Mouse (Mus musculus): ENCODE results near the gene Prkcq. TPM values are rescaled to one million over a fixed set of nuclear protein-coding genes. Genes with fewer than 3 reads are reported as not detected.

The Prkcq gene
- polyA plus RNA-seq, 1 experiment, result 180 TPM

DNA sequence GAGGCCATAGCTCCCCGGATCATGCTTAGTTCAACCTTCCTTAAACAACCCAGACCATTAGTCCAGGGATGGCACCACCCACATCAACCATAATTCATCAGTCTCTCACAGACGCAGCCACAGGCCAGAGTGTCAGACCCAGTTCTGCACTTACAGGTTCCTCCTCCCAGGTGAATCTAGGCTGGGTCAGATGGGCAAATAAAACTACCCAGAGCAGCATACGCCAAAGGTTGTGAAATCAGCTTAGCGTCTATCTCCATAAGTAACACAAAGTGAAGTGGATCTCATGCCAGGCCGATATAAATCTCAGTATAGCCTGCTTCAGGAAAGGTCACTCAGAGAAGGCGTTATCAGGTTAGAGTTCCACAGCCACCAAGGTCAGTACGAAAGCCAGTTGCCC lies 126.9 kb downstream of the Prkcq start:
- TF ChIP-seq CTCF (IDR thresholded peaks at IDR 0.05; ENCODE audit: control insufficient read depth, insufficient read depth, insufficient replicate concordance, low read depth, low read length) (no peak), POLR2A (IDR thresholded peaks at IDR 0.05; ENCODE audit: control insufficient read depth, low read depth, low read length) (no peak)
- H3K27ac ChIP-seq (ENCODE audit: control insufficient read depth, insufficient read depth, low read depth, low read length), result no peak overlapping the region

DNA sequence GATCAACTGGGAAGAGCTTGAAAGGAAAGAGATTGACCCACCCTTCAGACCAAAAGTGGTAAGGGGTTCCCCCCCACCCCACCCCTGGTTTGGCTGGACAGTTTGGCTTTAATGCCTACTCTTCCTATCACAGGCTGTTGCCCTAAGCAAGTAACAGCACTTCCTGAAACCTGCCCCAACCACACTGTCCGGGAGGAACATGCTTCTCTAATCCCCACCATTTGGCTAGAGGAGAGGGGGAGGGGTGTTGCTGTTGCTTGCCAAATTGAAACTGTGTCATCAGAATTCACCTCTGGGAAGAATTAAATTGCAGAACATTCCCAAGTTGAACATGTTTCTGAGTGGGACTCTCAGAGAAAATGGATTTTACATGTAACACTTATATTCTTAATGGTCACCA lies 127.5 kb downstream of the Prkcq start:
- Histone ChIP-seq H3K4me1 (ENCODE audit: control insufficient read depth, insufficient read depth, low read length) (no peaks in the 10 kb centered on the region), H3K27me3 (ENCODE audit: control insufficient read depth, insufficient read depth, low read length) (no peaks in the 10 kb centered on the region), H3K4me3 (ENCODE audit: control insufficient read depth, low read depth, low read length) (no peak overlapping the region), H3K36me3 (ENCODE audit: control insufficient read depth, insufficient read depth, low read length) (no peaks in the 10 kb centered on the region), H3K27ac (ENCODE audit: control insufficient read depth, insufficient read depth, low read depth, low read length) (no peak overlapping the region)
- TF ChIP-seq POLR2A (IDR thresholded peaks at IDR 0.05; ENCODE audit: control insufficient read depth, low read depth, low read length), result no peak
- TF ChIP-seq CTCF (IDR thresholded peaks at IDR 0.05; ENCODE audit: control insufficient read depth, insufficient read depth, insufficient replicate concordance, low read depth, low read length), result no peak

More for the DNA sequence above, 126.9 kb downstream of the Prkcq start:
- no peaks in the 10 kb centered on the region for H3K27me3 ChIP-seq (ENCODE audit: control insufficient read depth, insufficient read depth, low read length)
- no peak overlapping the region for H3K4me3 ChIP-seq (ENCODE audit: control insufficient read depth, low read depth, low read length)
- no peaks in the 10 kb centered on the region for H3K4me1 ChIP-seq (ENCODE audit: control insufficient read depth, insufficient read depth, low read length)
- no peaks in the 10 kb centered on the region for H3K36me3 ChIP-seq (ENCODE audit: control insufficient read depth, insufficient read depth, low read length)

DNA sequence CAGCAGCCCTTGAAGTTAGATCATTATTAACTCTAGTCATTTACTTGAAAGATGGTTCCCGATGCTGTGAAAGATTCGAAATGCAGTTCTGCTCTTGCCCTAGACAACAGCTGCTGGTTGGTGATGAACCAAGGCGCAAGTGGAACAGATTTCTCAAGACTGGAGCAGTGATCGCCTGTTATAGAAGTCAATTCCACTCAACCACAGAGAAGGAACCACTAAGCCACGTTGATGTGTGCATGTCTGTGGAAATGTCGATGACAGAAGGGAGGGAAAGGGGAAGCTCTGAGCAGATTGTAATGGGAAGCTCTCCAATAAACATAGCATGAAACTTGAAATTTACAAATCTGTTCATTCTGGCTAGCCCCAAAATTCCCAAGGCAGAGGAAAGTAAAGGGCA lies 128.5 kb downstream of the Prkcq start:
- Histone ChIP-seq H3K36me3 (ENCODE audit: control insufficient read depth, insufficient read depth, low read length) (no peaks in the 10 kb centered on the region), H3K4me3 (ENCODE audit: control insufficient read depth, low read depth, low read length) (no peak overlapping the region), H3K4me1 (ENCODE audit: control insufficient read depth, insufficient read depth, low read length) (no peaks in the 10 kb centered on the region), H3K27ac (ENCODE audit: control insufficient read depth, insufficient read depth, low read depth, low read length) (no peak overlapping the region), H3K27me3 (ENCODE audit: control insufficient read depth, insufficient read depth, low read length) (no peaks in the 10 kb centered on the region)
- TF ChIP-seq CTCF (IDR thresholded peaks at IDR 0.05; ENCODE audit: control insufficient read depth, insufficient read depth, insufficient replicate concordance, low read depth, low read length) (no peak), POLR2A (IDR thresholded peaks at IDR 0.05; ENCODE audit: control insufficient read depth, low read depth, low read length) (no peak)

DNA sequence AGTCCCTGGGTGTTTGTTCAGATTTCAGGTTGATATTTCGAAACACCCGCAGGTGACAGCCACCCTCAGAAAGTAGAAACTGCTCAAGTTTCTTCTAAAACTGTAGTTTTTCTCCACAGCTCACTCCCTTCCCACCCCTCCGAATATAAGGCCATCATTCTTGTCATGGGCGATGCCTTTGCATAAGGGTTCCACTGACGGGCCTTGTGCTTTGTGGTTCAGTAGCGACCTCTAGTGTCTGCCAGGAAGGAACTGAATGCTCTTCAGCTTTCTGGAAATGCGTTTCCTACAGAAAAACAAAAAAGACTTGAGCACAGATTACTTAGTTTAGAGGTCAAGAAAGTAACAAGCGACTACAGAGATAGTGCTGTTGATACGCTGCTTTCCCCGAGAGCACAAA lies 148.3 kb downstream of the Prkcq start:
- H3K4me3 ChIP-seq (ENCODE audit: control insufficient read depth, low read depth, low read length), result no peak overlapping the region
- H3K4me1 ChIP-seq (ENCODE audit: control insufficient read depth, insufficient read depth, low read length), result no peaks in the 10 kb centered on the region
- no peak for TF ChIP-seq POLR2A (IDR thresholded peaks at IDR 0.05; ENCODE audit: control insufficient read depth, low read depth, low read length)
- TF ChIP-seq CTCF (IDR thresholded peaks at IDR 0.05; ENCODE audit: control insufficient read depth, insufficient read depth, insufficient replicate concordance, low read depth, low read length), result peak; percentile 33; the same call in 1 of the 2 replicates
- H3K36me3 ChIP-seq (ENCODE audit: control insufficient read depth, insufficient read depth, low read length), result no peaks in the 10 kb centered on the region
- H3K27me3 ChIP-seq (ENCODE audit: control insufficient read depth, insufficient read depth, low read length), result no peaks in the 10 kb centered on the region
- no peak overlapping the region for H3K27ac ChIP-seq (ENCODE audit: control insufficient read depth, insufficient read depth, low read depth, low read length)

DNA sequence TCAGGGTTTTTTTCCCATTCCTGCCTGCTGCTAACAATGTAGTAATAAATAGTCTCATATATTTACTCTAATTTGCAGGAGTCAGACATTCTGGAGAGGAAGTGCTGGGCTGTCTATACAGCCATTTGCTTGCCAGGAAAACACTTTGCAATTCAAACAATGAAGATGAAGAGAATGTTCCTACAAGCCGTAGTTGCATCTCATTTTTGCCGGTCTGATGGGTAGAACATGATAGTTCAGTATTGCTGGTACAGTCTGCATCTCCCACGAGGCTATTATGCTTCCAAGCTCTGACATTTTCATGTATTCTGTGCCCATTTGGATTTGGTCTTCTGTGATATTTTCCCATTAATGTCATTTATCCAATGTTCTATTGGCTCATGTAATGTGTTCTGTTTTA lies 150.5 kb downstream of the Prkcq start:
- Histone ChIP-seq H3K27ac (ENCODE audit: control insufficient read depth, insufficient read depth, low read depth, low read length) (no peak overlapping the region), H3K36me3 (ENCODE audit: control insufficient read depth, insufficient read depth, low read length) (no peaks in the 10 kb centered on the region), H3K4me3 (ENCODE audit: control insufficient read depth, low read depth, low read length) (no peak overlapping the region), H3K27me3 (ENCODE audit: control insufficient read depth, insufficient read depth, low read length) (no peaks in the 10 kb centered on the region), H3K4me1 (ENCODE audit: control insufficient read depth, insufficient read depth, low read length) (no peaks in the 10 kb centered on the region)
- no peak for TF ChIP-seq CTCF (IDR thresholded peaks at IDR 0.05; ENCODE audit: control insufficient read depth, insufficient read depth, insufficient replicate concordance, low read depth, low read length)
- no peak for TF ChIP-seq POLR2A (IDR thresholded peaks at IDR 0.05; ENCODE audit: control insufficient read depth, low read depth, low read length)

DNA sequence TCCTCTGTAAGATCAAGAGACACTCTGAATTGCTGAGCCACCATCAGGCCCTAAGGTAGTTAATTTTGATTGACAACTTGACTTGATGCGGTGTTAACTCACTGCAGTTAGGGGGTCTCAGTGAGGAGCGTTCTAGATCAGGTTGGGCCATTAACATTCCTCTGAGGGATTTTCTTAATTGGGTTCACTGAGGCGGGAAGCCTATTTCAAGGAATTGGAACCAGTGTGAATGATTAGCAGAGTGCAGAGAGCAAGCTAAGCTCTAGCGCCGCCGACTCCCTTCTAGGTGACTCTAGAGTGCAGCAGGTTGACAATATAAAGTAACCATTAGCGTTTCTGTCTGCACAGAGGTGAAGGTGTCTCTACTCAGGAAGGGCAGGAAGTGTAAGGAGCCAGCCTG lies 155.4 kb downstream of the Prkcq start:
- Histone ChIP-seq H3K27ac (ENCODE audit: control insufficient read depth, insufficient read depth, low read depth, low read length) (no peak overlapping the region), H3K4me1 (ENCODE audit: control insufficient read depth, insufficient read depth, low read length) (no peaks in the 10 kb centered on the region), H3K4me3 (ENCODE audit: control insufficient read depth, low read depth, low read length) (no peak overlapping the region), H3K27me3 (ENCODE audit: control insufficient read depth, insufficient read depth, low read length) (no peaks in the 10 kb centered on the region), H3K36me3 (ENCODE audit: control insufficient read depth, insufficient read depth, low read length) (no peaks in the 10 kb centered on the region)
- TF ChIP-seq POLR2A (IDR thresholded peaks at IDR 0.05; ENCODE audit: control insufficient read depth, low read depth, low read length) (no peak), CTCF (IDR thresholded peaks at IDR 0.05; ENCODE audit: control insufficient read depth, insufficient read depth, insufficient replicate concordance, low read depth, low read length) (no peak)

DNA sequence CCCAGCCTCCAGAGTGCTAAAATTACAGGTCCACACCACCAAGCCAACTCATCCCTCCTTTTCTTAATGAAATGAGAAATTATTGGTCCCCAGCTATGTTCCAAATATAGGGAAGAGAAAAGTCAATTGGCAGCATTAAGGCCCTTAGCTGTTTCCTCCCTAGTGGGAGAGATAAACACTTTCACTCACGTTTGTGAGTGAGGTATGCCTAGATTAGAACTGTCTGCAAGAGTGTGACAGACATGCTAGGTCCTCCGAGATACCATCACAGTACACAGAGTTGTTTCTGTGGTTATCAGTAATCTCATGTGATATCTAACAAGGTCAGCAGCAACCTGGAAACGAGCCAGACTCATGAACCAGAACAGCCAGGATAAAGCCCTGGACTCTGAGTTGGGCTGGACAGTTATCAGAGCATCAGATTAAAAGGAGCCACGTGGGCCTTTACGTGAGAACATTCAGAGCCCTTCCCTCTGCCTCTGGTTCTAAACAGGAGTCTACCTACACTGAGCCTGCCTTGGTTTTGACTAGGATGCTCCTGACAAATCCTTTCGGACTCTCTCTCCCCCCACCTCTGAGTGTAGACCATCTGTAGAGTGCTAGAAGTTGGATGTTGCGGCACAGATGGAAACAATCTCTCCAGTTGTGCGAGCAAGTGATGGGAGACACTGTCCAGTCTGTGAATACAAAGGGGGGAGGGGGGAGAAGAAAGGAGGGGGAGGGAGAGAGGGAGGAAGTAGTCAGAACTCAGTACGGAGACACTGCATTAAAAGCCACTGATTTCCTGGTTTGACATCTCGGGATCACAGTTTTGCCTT lies 157.7 kb downstream of the Prkcq start:
- no peak overlapping the region for H3K4me3 ChIP-seq (ENCODE audit: control insufficient read depth, low read depth, low read length)
- H3K27ac ChIP-seq (ENCODE audit: control insufficient read depth, insufficient read depth, low read depth, low read length), result no peak overlapping the region
- TF ChIP-seq POLR2A (IDR thresholded peaks at IDR 0.05; ENCODE audit: control insufficient read depth, low read depth, low read length), result no peak
- no peak for TF ChIP-seq CTCF (IDR thresholded peaks at IDR 0.05; ENCODE audit: control insufficient read depth, insufficient read depth, insufficient replicate concordance, low read depth, low read length)
- no peaks in the 10 kb centered on the region for H3K4me1 ChIP-seq (ENCODE audit: control insufficient read depth, insufficient read depth, low read length)
- H3K27me3 ChIP-seq (ENCODE audit: control insufficient read depth, insufficient read depth, low read length), result no peaks in the 10 kb centered on the region
- no peaks in the 10 kb centered on the region for H3K36me3 ChIP-seq (ENCODE audit: control insufficient read depth, insufficient read depth, low read length)
